Mouse (Mus musculus) cortical plate, adult 2 months (tissue): ENCODE measurements around the gene Pigm.
A peak's percentile ranks its signal among the peaks of the same experiment; 100 is the strongest.

ENCODE experiments used
- CTCF ChIP-seq: fragments of 200-500 bp; IDR thresholded peaks from 2 replicates; pipeline ENCODE4 v1.5.1; 2011; ENCODE audit warnings: mild to moderate bottlenecking, control low read depth, low read length; ENCODE audit not compliant: insufficient read depth; ENCODE audit errors: extremely low read depth
- POLR2A ChIP-seq: fragments of 200-500 bp; IDR thresholded peaks from 2 replicates; pipeline ENCODE4 v1.6.1; 2011; ENCODE audit warnings: mild to moderate bottlenecking, low read length, control low read depth; ENCODE audit not compliant: insufficient read depth; ENCODE audit errors: extremely low read depth

DNA sequence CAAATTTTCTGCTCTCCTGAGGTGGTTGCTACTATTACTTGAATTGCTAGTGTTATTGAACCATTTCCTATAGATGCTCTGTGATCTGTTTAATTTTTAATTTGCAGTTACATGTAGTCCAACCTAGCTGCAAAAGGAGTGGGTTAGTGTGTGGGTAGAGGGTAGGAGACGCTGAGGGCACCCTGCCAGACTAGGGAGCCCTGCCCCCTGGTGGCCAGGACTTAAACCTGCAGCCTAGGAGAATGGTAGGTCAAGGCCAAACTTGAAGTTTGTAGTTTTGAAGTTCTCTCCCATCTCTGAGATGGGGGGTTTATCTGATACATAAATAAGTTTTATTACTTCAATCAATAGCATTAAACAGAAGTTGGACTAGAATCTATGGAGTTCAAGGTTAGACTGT is 18.8 kb upstream of the Pigm start:
- TF ChIP-seq POLR2A (no peak), CTCF (peak; percentile 83)
